Mouse (Mus musculus) frontal cortex, adult (tissue): ENCODE results near the gene Ovol3.

Experiments used
- ATAC-seq: cut with Nextera tagmentation; 2 replicates; pipeline ENCODE4 v1.9.2; 2017; ENCODE audit warnings: mild to moderate bottlenecking, moderate library complexity, mixed read lengths; ENCODE audit not compliant: low TSS enrichment

The Ovol3 gene

DNA sequence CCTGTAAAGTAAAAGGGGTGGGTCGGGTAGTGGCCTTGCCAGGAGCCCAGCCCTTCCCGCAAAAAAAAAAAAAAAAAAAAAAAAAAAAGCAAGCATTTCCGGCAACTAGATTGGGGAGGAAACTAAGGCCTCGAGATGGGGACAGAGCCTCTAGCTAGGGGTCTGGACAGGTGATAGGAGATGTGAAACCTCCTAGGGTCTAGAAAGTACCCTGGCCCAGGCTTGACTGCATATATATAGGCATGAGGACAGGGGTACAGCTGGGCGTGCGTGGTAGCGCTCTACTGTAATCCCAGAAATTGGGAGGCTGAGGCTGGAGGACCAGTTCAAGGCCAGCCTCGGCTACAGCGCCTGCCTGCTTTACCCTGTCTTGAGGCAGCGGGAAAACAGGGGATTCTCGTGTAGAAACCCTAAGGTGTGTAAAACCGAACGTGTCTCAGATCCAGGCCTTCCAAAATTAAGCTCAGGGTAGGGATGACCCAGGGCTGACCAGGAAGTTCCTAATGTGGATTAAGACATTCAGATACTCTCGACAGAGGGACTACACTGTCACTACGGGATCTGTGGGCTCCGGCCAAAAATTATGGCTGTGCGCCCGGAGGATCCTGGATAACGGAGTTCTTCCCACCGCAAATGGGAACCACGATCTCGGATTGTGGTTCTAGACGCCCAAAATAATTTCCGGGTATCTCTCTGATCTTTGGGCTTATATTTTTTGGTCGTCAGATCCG, 41.3 kb downstream of the Ovol3 start:
- no peak for ATAC-seq

DNA sequence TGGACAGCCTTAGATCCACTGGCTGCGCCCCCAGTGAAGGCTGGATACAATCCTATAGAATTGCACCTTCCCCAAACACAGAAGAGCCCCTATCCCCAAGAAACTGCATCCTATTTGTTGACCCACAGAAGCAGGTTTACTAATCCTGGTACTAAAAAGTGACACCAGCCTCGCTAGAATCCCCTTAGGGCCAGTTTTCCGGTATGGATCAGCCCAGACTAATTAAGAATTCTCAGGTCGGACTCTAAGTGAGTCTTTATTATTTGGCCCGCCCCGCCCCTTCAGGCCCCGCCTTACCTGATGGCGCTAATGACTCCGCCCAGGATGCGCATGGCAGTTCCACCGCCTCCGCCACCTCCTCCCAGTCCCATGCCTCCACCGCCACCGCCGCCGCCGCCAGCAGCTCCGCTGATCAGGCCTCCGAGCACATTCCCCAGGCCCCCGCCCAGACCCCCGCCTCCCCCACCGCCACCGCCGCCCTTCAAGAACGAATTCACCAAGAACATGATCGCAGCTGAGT, 41.9 kb downstream of the Ovol3 start:
- no peak for ATAC-seq

DNA sequence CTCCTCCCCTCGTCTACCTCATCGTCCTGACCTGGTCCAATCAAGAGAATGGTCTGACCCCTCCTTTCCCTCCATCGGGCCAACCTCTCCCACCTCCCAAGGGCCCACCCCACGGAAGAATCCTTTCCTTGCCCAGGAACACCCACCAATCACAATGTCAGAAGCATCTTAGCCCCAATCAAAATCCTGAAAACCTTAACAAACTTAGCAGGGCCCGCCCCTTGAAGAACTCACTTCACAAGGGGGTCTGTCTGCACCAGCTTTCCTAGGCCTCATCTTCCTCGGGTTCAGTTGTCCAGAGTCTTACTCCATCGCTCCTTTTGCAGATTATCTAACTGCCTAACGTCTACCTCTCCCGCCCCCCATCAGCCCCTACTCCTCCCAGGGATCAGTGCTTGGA, 42.5 kb downstream of the Ovol3 start:
- no peak for ATAC-seq

DNA sequence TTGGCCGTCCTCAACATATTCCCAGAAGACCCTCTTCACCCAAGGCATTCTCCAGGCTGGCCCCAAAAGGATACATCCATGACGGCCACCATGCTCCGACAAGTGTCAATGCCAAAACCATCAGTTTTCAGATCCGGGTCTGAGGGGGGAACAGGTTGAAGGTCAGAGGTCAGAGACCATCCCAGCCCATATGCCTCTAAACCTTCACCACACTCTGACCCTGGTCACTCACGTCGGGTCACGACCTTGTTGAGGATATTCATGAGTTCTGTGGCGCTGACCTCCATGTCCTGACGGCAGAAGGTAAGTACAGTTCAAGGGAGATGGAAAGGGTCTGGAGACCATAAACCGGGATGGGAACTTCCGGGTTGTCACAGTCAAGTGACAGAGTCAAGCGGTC, 43.4 kb downstream of the Ovol3 start:
- ATAC-seq, result no peak

DNA sequence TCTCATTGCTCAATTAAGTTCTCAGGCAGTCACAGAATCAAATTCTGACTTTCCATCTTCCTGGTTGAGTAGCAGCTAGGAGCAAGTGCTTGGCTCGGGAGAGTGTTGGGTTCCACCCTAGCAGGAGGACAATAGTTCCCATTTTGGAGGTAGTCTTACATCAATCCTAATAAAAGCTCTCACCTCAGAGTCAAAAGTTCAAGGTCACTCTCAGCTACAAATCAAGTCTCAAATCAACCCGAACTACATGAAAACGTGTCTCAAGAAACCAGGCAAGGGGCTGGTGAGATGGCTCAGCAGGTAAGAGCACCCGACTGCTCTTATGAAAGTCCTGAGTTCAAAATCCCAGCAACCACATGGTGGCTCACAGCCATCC, 46.4 kb downstream of the Ovol3 start:
- ATAC-seq, result no peak

DNA sequence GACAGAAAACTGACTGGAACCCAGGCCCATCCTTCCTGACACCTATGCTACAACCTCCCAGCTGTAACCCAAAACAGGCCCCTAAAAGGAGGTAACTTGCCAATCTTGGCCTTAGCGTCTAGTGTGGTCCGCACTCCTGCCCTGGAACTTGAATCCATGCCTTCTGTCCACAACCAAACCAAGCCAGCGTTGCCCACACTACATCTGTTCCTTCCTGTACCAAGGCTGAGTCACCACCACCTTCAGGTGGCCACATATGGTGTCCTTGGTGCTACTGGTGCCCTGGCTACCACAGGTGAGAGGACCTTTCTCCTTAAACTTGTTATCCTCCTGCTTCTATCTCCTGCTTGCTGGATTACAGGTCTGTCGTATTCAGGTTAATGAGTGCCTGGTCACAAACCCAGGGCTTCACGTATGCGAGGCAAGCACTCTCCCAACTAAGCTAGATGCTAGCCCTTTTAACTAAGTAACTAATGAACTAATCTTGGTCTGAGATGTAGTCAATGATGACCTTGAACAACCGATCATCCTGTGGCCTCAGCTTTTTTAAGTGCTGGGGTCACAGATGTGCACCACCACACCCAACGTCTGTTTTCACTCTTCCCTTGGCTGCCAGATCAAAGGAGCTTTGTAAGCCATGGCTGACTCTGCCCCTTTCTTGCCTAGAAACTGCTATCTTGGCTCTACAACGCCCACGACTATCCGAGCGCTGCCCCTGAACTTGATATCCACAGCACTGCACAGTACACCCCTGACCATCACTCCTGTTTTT, 47.0 kb downstream of the Ovol3 start:
- ATAC-seq, result no peak

DNA sequence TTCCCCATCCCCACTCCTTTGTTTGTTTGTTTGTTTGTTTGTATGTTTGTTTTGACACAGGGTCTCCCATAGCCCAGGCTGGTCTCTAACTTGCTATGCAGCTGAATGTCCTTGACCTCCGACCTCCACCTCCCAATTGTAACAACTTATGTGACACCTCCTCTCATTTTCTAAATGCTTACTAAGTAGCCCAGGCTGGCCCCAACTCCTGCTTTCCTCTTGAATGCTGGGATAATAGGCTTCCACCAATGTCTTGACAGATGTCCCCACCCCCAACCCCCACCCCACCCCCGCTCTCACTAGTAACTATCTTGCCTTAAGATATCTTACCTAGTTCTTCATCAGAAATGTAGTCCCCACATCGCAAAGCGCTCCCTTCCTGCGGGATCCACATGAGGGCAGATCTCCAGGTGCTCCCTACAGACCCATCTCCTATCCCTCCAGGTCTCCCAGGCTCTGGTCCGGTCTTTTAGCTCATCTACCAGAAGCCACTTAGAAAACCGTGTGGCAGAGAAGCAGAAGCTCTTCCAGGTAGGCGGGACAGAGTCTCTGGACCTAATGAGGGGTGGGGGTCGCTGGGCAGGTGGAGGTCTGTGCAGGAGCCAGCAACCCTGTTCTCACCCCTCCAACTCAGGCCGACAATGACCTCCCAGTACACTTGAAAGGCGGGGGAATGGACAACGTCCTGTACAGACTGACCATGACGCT, 50.7 kb downstream of the Ovol3 start:
- ATAC-seq, result no peak

DNA sequence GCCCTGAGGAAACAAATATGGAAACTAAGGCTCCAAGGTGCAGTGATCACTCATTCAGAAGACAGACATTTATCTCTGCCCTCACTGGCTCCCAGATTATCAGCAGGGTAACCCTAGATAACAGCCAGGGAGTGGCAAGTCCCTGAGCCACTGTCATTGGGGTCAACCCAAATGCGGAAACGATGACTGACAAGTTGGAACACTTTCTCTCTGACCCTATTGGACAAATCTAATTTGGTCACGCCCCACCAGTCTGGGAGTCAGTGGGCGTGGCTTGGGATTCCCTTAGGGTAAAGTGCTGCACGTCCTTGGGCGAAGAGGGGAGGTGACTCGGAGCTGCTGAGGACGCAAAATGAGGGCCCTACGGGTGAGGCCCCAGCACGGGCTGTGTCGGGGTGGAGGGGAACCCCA, 51.6 kb downstream of the Ovol3 start, which contains the start of gene Cox7a1:
TSS of gene Cox7a1 (plus strand) at position 266 of the 411 bp plus-strand sequence.
- no peak; the same call in 1 of the 2 replicates for ATAC-seq
